Mouse (Mus musculus) liver, embryonic 11.5 days (tissue): ENCODE data around the gene BC035947. TPM values are rescaled to one million over a fixed set of nuclear protein-coding genes. Genes with fewer than 3 reads are reported as not detected.

Source experiments
- ATAC-seq: fragments of 200-750 bp; cut with Nextera tagmentation; replicated peaks from 2 replicates; pipeline ENCODE4 v1.8.0; 2017; ENCODE audit warnings: moderate number of reproducible peaks, mild to moderate bottlenecking, moderate TSS enrichment, moderate library complexity; ENCODE audit not compliant: low FRiP score
- DNase-seq: peaks from one replicate; pipeline ENCODE4 v3.0.0-alpha.2; 2017; ENCODE audit warnings: low spot score
- H3K27ac ChIP-seq: fragments of 300-500 bp; sonication (generic); 2 replicates; pipeline ENCODE4 v1.5.1; 2014; ENCODE audit warnings: mild to moderate bottlenecking, low read depth, low read length, control low read depth
- H3K27me3 ChIP-seq: fragments of 300-500 bp; sonication (generic); replicated peaks from 2 replicates; pipeline ENCODE4 v1.6.1; 2014; ENCODE audit warnings: low read length, mixed read lengths; ENCODE audit not compliant: control insufficient read depth, insufficient read depth
- H3K36me3 ChIP-seq: fragments of 300-500 bp; sonication (generic); 2 replicates; pipeline ENCODE4 v1.6.1; 2014; ENCODE audit warnings: mild to moderate bottlenecking, low read length, moderate library complexity, mixed read lengths; ENCODE audit not compliant: control insufficient read depth, insufficient read depth
- H3K4me1 ChIP-seq: fragments of 300-500 bp; sonication (generic); replicated peaks from 2 replicates; pipeline ENCODE4 v1.6.1; 2014; ENCODE audit warnings: low read length, mixed read lengths; ENCODE audit not compliant: control insufficient read depth, insufficient read depth
- H3K4me2 ChIP-seq: fragments of 300-500 bp; sonication (generic); 2 replicates; pipeline ENCODE4 v1.6.1; 2014; ENCODE audit warnings: mild to moderate bottlenecking, control low read depth, moderate library complexity
- H3K4me3 ChIP-seq: fragments of 300-500 bp; sonication (generic); 2 replicates; pipeline ENCODE4 v1.5.1; 2014; ENCODE audit warnings: low read depth, low read length, control low read depth
- H3K9ac ChIP-seq: fragments of 300-500 bp; sonication (generic); 2 replicates; pipeline ENCODE4 v1.6.1; 2014; ENCODE audit warnings: low read depth, low read length, control low read depth
- H3K9me3 ChIP-seq: fragments of 300-500 bp; sonication (generic); 2 replicates; pipeline ENCODE4 v1.6.1; 2016; ENCODE audit warnings: low read length, inconsistent platforms, mixed read lengths; ENCODE audit not compliant: control insufficient read depth
- WGBS: fragments of 180-500 bp; shearing (Covaris S2); extraction: QIAGEN DNeasy Blood & Tissue Kit; methylation state at CpG from one replicate; pipeline ENCODE4 v1.1.7; 2014; 5-methylcytosine and 5-hydroxymethylcytosine counted together
- polyA plus RNA-seq: library from polyadenylated mRNA; unstranded; fragments of >200 nt; fragmentation: Nextera tagmentation; extraction: Ambion mirVana; gene quantifications from 2 replicates; pipeline ENCODE4 v1.2.1, GENCODE M21; 2014

BC035947 gene
- polyA plus RNA-seq, 1 experiment from 2014 or later = not detected

GRCm38 (mm10) chr1:78484361-78484760 is 27.6 kb downstream of the BC035947 start:
- ATAC-seq (no peak), DNase-seq (no peak)
- Histone ChIP-seq H3K4me3 (no peak overlapping the region), H3K9me3 (no peaks in the 10 kb centered on the region), H3K36me3 (peaks cover 9% of the 10 kb centered on the region; the same call in 1 of the 2 replicates), H3K4me1 (peaks cover 11% of the 10 kb centered on the region), H3K27me3 (no peaks in the 10 kb centered on the region), H3K4me2 (no peak overlapping the region), H3K9ac (no peak overlapping the region), H3K27ac (no peak overlapping the region)
- WGBS = 73% methylated on average over 2 of the region's 2 CpGs

GRCm38 (mm10) chr1:78483430-78483829 is 28.5 kb downstream of the BC035947 start:
- Histone ChIP-seq H3K27ac (no peak overlapping the region), H3K4me3 (no peak overlapping the region), H3K9me3 (no peaks in the 10 kb centered on the region), H3K4me1 (peaks cover 11% of the 10 kb centered on the region), H3K9ac (no peak overlapping the region), H3K27me3 (no peaks in the 10 kb centered on the region), H3K4me2 (no peak overlapping the region), H3K36me3 (peaks cover 9% of the 10 kb centered on the region; the same call in 1 of the 2 replicates)
- 98% methylated on average over 3 of the region's 3 CpGs for WGBS
- ATAC-seq (no peak), DNase-seq (no peak)

GRCm38 (mm10) chr1:78472441-78472840 is 39.5 kb downstream of the BC035947 start:
- 85% methylated on average over 5 of the region's 5 CpGs for WGBS
- peaks cover 20% of the 10 kb centered on the region for H3K36me3 ChIP-seq

GRCm38 (mm10) chr1:78454659-78455058 is 57.3 kb downstream of the BC035947 start:
- ATAC-seq (no peak), DNase-seq (no peak)
- no peak overlapping the region for H3K4me2 ChIP-seq
- no peaks in the 10 kb centered on the region for H3K9me3 ChIP-seq
- WGBS = 58% methylated on average over 7 of the region's 7 CpGs
- H3K27ac ChIP-seq = no peak overlapping the region
- peaks cover 49% of the 10 kb centered on the region for H3K36me3 ChIP-seq
- no peak overlapping the region for H3K4me3 ChIP-seq
- H3K9ac ChIP-seq = no peak overlapping the region
- H3K27me3 ChIP-seq = no peaks in the 10 kb centered on the region
- no peaks in the 10 kb centered on the region for H3K4me1 ChIP-seq

More at GRCm38 (mm10) chr1:78472441-78472840, 39.5 kb downstream of the BC035947 start:
- no peaks in the 10 kb centered on the region for H3K9me3 ChIP-seq
- no peak overlapping the region for H3K9ac ChIP-seq
- H3K4me1 ChIP-seq = no peaks in the 10 kb centered on the region
- no peak overlapping the region for H3K4me2 ChIP-seq
- DNase-seq (no peak), ATAC-seq (no peak)
- no peaks in the 10 kb centered on the region for H3K27me3 ChIP-seq
- H3K4me3 ChIP-seq = no peak overlapping the region
- H3K27ac ChIP-seq = no peak overlapping the region

GRCm38 (mm10) chr1:78453886-78454285 is 58.1 kb downstream of the BC035947 start:
- WGBS = 94% methylated on average over 8 of the region's 8 CpGs
- no peaks in the 10 kb centered on the region for H3K27me3 ChIP-seq
- no peaks in the 10 kb centered on the region for H3K4me1 ChIP-seq
- no peak overlapping the region for H3K4me2 ChIP-seq
- H3K4me3 ChIP-seq = no peak overlapping the region
- peaks cover 46% of the 10 kb centered on the region for H3K36me3 ChIP-seq
- H3K27ac ChIP-seq = no peak overlapping the region
- H3K9me3 ChIP-seq = no peaks in the 10 kb centered on the region
- H3K9ac ChIP-seq = no peak overlapping the region
- no peak for ATAC-seq
- DNase-seq = no peak

- Histone ChIP-seq H3K27ac (no peak overlapping the region), H3K9ac (no peak overlapping the region), H3K4me1 (no peaks in the 10 kb centered on the region), H3K4me2 (no peak overlapping the region), H3K4me3 (no peak overlapping the region), H3K36me3 (peaks cover 44% of the 10 kb centered on the region), H3K27me3 (no peaks in the 10 kb centered on the region), H3K9me3 (no peaks in the 10 kb centered on the region)
- DNase-seq (no peak), ATAC-seq (no peak)
- 87% methylated on average over 6 of the region's 6 CpGs for WGBS
Measured at GRCm38 (mm10) chr1:78452544-78452943, 59.4 kb downstream of the BC035947 start.

GRCm38 (mm10) chr1:78451070-78451854 is 60.7 kb downstream of the BC035947 start:
- ATAC-seq = no peak
- H3K4me2 ChIP-seq = no peak overlapping the region
- H3K4me1 ChIP-seq = no peaks in the 10 kb centered on the region
- 86% methylated on average over 12 of the region's 12 CpGs for WGBS
- no peak for DNase-seq
- H3K27me3 ChIP-seq = no peaks in the 10 kb centered on the region
- no peak overlapping the region for H3K4me3 ChIP-seq
- no peak overlapping the region for H3K27ac ChIP-seq
- H3K9ac ChIP-seq = no peak overlapping the region
- H3K9me3 ChIP-seq = no peaks in the 10 kb centered on the region
- H3K36me3 ChIP-seq = peaks cover 46% of the 10 kb centered on the region

- ATAC-seq (no peak), DNase-seq (no peak)
- H3K27me3 ChIP-seq = no peaks in the 10 kb centered on the region
- no peaks in the 10 kb centered on the region for H3K9me3 ChIP-seq
- no peak overlapping the region for H3K27ac ChIP-seq
- H3K36me3 ChIP-seq = peaks cover 49% of the 10 kb centered on the region
- no peak overlapping the region for H3K9ac ChIP-seq
- 89% methylated on average over 1 of the region's 1 CpGs for WGBS
- H3K4me2 ChIP-seq = no peak overlapping the region
- H3K4me3 ChIP-seq = no peak overlapping the region
- H3K4me1 ChIP-seq = no peaks in the 10 kb centered on the region
Measured at GRCm38 (mm10) chr1:78448091-78448490, 63.9 kb downstream of the BC035947 start.
